Comparison of ENCODE assay signal across 13 mouse cellular contexts in genomic region chr3:97363418-97364098, GRCm38 (mm10). TPM values are rescaled to one million over a fixed set of nuclear protein-coding genes. Genes with fewer than 3 reads are reported as not detected.
A peak's percentile ranks its signal among the peaks of the same experiment; 100 is the strongest.
DNase-seq lines count a peak whose midpoint lies in the region; ATAC-seq and TF ChIP-seq lines count a peak whose summit lies in the region.
"Had no signal": no experiment of that assay in that cellular context is flagged by ENCODE, and none has a peak within 500 bp of the region (broad histone marks: within the 10 kb centered on the region; RNA-seq: fewer than 3 reads in every experiment).

No protein-coding gene starts in this region.

- intact Hi-C loops in heart, postnatal 14 days (cut with DNase I) = no loop called here
- intact Hi-C loops in gastrocnemius, adult 2 months (cut with DNase I) = no loop called here

- peak; percentile 73 for DNase-seq in embryonic facial prominence, embryonic 14.5 days (ENCODE audit: low spot score)
- DNase-seq in embryonic facial prominence, embryonic 10.5 days (ENCODE audit: low spot score) = no peak
- DNase-seq in brain, adult 2 months (ENCODE audit: low read depth, low spot score) = peak; percentile 27
- peak; percentile 46 to 48 for DNase-seq in heart, postnatal 14 days
- peak; percentile 51 for DNase-seq in limb, embryonic 14.5 days (ENCODE audit: low spot score)
- DNase-seq in gastrocnemius, adult 2 months = no peak
- DNase-seq in frontal cortex, postnatal 36 days (ENCODE audit: low spot score in 2 of 2) = no peak
- no peak for DNase-seq in right cerebral cortex, adult 18-20 months
- DNase-seq: gastrocnemius, postnatal 14 days; right cerebral cortex, postnatal 25 days had no signal

- no peak overlapping the region for H3K27ac ChIP-seq in embryonic facial prominence, embryonic 14.5 days (replicated peaks; ENCODE audit: low read depth, low read length)
- H3K27ac ChIP-seq in embryonic facial prominence, embryonic 10.5 days (replicated peaks) = no peak overlapping the region
- H3K27ac ChIP-seq in limb, embryonic 14.5 days (replicated peaks; ENCODE audit: low read depth, low read length) = no peak overlapping the region
- H3K27ac ChIP-seq in gastrocnemius, adult 2 months = no peak overlapping the region
- H3K27ac ChIP-seq: limb, embryonic 12.5 days had no signal

- no peaks in the 10 kb centered on the region for H3K9me3 ChIP-seq in embryonic facial prominence, embryonic 14.5 days (ENCODE audit: control insufficient read depth, low read length)
- no peaks in the 10 kb centered on the region for H3K9me3 ChIP-seq in embryonic facial prominence, embryonic 10.5 days
- H3K9me3 ChIP-seq in limb, embryonic 14.5 days (ENCODE audit: control insufficient read depth, low read length) = no peaks in the 10 kb centered on the region
- H3K9me3 ChIP-seq: limb, embryonic 12.5 days had no signal

- no peaks in the 10 kb centered on the region for H3K4me1 ChIP-seq in embryonic facial prominence, embryonic 14.5 days (ENCODE audit: control insufficient read depth, insufficient read depth, low read length)
- no peaks in the 10 kb centered on the region for H3K4me1 ChIP-seq in embryonic facial prominence, embryonic 10.5 days
- H3K4me1 ChIP-seq in limb, embryonic 14.5 days (ENCODE audit: control insufficient read depth, insufficient read depth, low read length) = no peaks in the 10 kb centered on the region

- H3K4me2 ChIP-seq in embryonic facial prominence, embryonic 14.5 days (ENCODE audit: low read depth, low read length) = no peak overlapping the region
- H3K4me2 ChIP-seq in limb, embryonic 14.5 days (replicated peaks; ENCODE audit: low read depth, low read length, severe bottlenecking) = no peak overlapping the region
- H3K4me2 ChIP-seq: limb, embryonic 12.5 days had no signal

- no peak for TF ChIP-seq CTCF in gastrocnemius, adult 2 months (IDR thresholded peaks at IDR 0.05)

- ATAC-seq in embryonic facial prominence, embryonic 14.5 days (ENCODE audit: low read depth) = peak; percentile 18; the same call in 1 of the 2 replicates
- ATAC-seq in limb, embryonic 14.5 days (ENCODE audit: low FRiP score, low read depth) = peak; percentile 68

- no peak overlapping the region for H3K4me3 ChIP-seq in embryonic facial prominence, embryonic 14.5 days (ENCODE audit: low read depth, low read length)
- no peak overlapping the region for H3K4me3 ChIP-seq in embryonic facial prominence, embryonic 10.5 days
- no peak overlapping the region for H3K4me3 ChIP-seq in limb, embryonic 14.5 days (replicated peaks; ENCODE audit: low read length)
- H3K4me3 ChIP-seq in gastrocnemius, adult 2 months = no peak overlapping the region
- H3K4me3 ChIP-seq: limb, embryonic 12.5 days; myocyte had no signal

- no peak overlapping the region for H3K9ac ChIP-seq in embryonic facial prominence, embryonic 14.5 days (ENCODE audit: low read depth, low read length)
- H3K9ac ChIP-seq in limb, embryonic 14.5 days (ENCODE audit: low read depth, low read length, severe bottlenecking) = no peak overlapping the region
- H3K9ac ChIP-seq: limb, embryonic 12.5 days had no signal

- no peak for TF ChIP-seq POLR2A in limb, embryonic 14.5 days (IDR thresholded peaks at IDR 0.05; ENCODE audit: borderline replicate concordance, extremely low read depth, insufficient read depth, insufficient read length)

- H3K27me3 ChIP-seq in embryonic facial prominence, embryonic 14.5 days (replicated peaks; ENCODE audit: control insufficient read depth, insufficient read depth, low read length) = no peaks in the 10 kb centered on the region
- no peaks in the 10 kb centered on the region for H3K27me3 ChIP-seq in embryonic facial prominence, embryonic 10.5 days (replicated peaks; ENCODE audit: low read depth, poor library complexity, severe bottlenecking)
- H3K27me3 ChIP-seq in limb, embryonic 14.5 days (ENCODE audit: control insufficient read depth, insufficient read depth, low read length) = no peaks in the 10 kb centered on the region
- H3K27me3 ChIP-seq: limb, embryonic 12.5 days had no signal

- no peaks in the 10 kb centered on the region for H3K36me3 ChIP-seq in embryonic facial prominence, embryonic 14.5 days (ENCODE audit: control insufficient read depth, insufficient read depth, low read length)
- no peaks in the 10 kb centered on the region for H3K36me3 ChIP-seq in embryonic facial prominence, embryonic 10.5 days (replicated peaks)
- no peaks in the 10 kb centered on the region for H3K36me3 ChIP-seq in limb, embryonic 14.5 days (ENCODE audit: control insufficient read depth, insufficient read depth, low read length)
- H3K36me3 ChIP-seq: limb, embryonic 12.5 days had no signal

- WGBS in embryonic facial prominence, embryonic 14.5 days = 31% methylated on average over 3 of the region's 3 CpGs
- WGBS in embryonic facial prominence, embryonic 10.5 days = 83% methylated on average over 3 of the region's 3 CpGs
- WGBS in limb, embryonic 14.5 days = 32% methylated on average over 3 of the region's 3 CpGs

RNA-seq across cellular contexts. Expression of gene Olfr1402, which starts 58.3 kb away (rescaled TPM):
- polyA plus RNA-seq in embryonic facial prominence, embryonic 14.5 days (2014; fragmentation: Nextera tagmentation; extraction: Ambion mirVana) = 0.04 TPM in 1 of 2 replicates, not detected in the other
- not detected in 2 replicates for polyA plus RNA-seq in embryonic facial prominence, embryonic 10.5 days (2016; fragmentation: Nextera tagmentation; extraction: Ambion mirVana)
- total RNA-seq in heart, postnatal 14 days (2021) = not detected
- polyA plus RNA-seq in limb, embryonic 14.5 days (2012; rRNA removed) = not detected in 2 replicates
- not detected in 2 replicates for polyA plus RNA-seq in limb, embryonic 14.5 days (2014; fragmentation: Nextera tagmentation; extraction: Ambion mirVana)
- total RNA-seq in gastrocnemius, adult 2 months (2021) = not detected
- total RNA-seq: gastrocnemius, postnatal 14 days had no signal
- polyA plus RNA-seq: embryonic facial prominence, embryonic 11.5 days; limb, embryonic 12.5 days; myocyte had no signal

Comparison
In these comparisons a context has a peak if more than half of its experiments do, and no peak if none do; other contexts are left out.
1. DNase-seq: peak in embryonic facial prominence, embryonic 14.5 days (single experiment), brain, adult 2 months (single experiment), heart, postnatal 14 days (2 of 2) and limb, embryonic 14.5 days (single experiment); none in embryonic facial prominence, embryonic 10.5 days (single experiment), gastrocnemius, adult 2 months (single experiment), frontal cortex, postnatal 36 days (0 of 2) and right cerebral cortex, adult 18-20 months (single experiment).